Mouse (Mus musculus) CD4-positive, CD25-positive, alpha-beta regulatory T cell, adult 2 months (primary cell): Measurements from ENCODE around the gene Set.

Experiments used
- DNase-seq: peaks from one replicate; pipeline ENCODE4 v3.0.0-alpha.2; 2012; ENCODE audit warnings: low read depth, low spot score

Set gene

DNA sequence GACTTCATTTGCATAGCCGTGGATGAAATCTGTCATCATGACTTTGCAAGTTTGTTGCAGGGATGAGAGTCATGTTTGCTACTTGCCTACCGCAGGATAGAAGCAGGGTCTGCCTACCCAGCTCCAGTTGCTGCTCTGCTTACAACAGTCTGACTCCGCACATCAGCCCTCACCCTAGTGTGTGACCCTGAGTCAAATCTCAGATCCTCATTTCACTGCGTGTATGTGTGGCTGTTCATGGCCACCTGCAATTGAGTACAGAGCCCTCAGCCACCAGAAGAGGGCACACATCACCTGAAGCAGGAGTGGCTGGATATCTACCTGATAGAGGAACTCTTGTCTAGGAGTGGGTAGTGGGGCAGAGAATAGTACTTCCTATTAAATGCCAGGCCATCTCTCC lies 30.1 kb downstream of the Set start:
- no peak for DNase-seq

DNA sequence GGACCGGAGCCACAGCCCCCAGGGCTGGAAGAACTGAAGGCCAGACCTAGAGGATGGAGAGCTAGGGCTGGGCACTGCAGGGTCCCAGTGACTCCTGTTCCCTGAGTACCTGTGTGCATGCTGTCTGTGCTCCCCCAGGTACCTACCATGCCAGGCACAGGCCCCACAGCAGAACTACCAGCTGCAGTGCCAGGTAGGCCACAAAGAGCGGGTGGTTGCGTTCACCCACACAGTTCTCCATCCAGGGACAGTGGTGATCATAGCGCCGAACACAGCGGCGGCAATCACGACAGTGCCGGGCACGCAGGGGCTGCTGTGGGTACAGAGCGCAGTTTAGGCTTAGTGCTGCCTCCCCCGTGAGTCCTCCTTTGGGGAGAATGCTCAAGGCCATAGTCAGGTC lies 34.3 kb downstream of the Set start:
- DNase-seq: no peak

DNA sequence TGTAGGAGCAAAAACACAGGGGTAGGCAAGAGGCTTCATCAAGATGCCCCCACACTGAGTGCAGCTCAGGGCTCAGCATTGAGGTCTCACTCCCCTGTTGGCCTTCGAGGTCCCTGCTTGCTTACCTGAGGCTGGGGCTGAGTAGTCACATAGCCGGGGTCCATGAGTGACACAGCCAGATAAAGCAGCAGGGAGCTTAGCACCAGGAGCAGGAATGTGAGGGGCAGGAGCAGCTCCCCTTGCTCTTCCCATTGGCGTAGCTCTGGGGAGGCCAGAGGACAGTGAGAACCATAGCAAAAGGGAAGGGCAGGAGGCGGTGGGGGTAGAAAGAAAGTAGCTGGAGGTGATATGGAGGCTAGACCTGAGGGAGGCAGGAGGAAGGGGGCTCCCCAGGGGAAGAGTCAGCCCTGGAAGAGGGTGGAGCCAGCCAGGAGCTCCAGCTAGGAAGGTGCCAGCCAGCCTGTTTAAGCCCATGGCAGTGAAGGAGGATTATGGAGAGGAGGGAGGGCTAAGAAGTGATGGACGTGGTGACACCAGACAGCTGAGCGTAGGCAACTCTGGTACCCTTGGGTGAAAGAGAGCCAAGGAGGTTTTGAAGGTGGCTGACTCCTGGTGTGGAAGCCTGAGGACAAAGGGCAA lies 35.2 kb downstream of the Set start:
- DNase-seq: no peak

DNA sequence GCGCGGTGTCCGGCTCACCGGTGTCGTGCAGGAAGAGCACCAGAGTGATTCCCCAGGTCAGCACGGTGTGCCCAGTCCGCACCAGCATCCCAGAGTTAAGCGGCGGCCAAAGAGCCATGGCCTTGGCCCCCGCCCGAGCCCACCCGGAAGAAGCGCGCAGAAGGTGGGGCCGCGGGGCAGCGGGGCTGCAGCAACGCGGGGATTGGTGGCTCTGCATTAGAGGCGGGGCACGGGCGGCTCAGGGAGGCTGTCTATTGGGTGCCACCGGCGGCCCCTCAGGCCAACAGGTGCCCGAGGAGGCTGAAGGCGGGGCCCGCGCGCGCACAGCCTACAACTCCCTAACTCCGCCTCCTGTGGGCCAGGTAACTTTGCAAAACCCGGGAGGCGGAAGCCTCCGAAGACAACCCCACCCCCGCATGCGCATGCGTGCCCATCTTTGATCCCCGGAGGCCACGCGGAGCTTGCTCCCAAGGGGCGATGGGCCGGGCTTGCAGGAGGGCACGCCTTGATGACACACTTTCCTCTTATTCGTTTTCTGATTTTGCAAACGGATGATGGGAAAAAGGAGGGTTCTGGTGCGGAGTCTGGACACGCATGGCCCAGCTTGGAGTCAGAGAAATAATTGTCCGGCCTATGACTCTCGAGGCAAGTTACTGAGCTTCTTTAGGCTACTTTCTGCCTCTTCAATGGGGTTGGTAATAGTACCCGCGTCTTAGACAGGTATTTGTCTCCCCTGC lies 36.5 kb downstream of the Set start, which contains the start of gene Zdhhc12:
TSS of gene Zdhhc12 (minus strand) at position 178 of the 737 bp plus-strand sequence.
- DNase-seq: peak; percentile 99

DNA sequence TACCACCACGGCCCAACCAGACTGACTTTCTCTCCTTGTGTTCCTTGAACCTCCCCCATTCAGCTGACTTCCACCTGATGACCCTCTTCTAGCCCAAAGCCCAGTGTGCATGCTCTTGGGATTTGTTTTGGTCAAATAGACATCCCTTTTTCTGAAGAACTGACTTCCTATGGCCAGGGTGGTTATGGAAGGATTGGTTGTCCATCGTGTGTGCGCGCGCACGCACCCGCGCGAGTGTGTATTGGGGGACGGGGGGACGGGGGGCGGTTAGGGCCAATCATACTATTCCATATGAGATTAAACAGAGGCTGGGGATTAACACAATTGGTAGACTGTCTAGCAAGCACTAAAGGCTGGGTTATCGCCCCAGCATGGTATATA lies 37.0 kb downstream of the Set start:
- DNase-seq: no peak

DNA sequence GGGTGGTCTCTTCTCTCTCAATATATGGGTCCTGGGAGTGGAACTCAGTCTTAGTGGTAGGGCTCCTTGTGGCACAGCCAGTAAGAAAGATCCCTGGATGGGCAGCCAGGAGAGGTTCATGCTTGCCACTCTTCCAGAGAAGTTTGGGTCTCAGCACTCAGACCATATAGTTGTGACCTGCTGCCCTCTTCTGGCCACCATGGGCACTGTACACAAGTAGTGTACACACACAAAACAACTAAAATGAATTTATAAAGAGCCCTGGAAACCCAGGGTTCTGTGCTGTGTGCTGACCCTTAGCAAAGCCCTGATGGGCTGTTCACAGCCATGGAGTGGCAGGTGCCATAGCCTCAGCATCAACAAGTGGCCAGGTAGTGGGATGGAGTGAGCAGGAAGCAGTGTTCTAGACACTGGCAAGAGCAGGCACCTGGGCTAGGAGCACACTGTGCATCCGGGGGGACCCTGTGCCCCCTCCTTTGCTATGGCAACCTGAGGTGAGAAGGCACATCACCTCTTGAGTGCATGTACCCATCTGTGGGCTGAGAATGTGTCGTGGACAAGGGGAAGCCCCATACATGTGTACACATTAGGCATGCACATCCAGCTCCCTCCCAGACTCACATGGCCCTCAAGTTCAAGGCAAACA lies 38.8 kb downstream of the Set start:
- peak; percentile 79 for DNase-seq

DNA sequence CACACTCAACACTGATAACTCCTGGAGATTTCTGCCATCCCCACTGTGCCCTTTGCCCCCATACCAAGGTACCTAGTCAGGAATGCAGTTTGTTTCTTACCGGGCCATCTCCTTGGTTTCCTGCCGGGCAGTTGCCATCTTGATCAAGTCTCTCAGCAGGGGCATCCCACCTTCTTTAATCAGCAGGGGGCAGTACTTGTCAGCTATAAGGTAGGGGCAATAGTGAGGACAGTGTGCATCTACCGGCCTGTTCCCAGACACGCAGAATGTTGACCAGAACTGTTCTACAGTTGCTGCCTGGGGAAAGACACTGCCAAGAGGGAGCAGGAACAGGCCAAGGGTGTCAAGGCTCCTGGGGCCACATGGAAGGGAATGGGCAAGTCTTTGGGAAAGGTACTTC lies 43.0 kb downstream of the Set start:
- DNase-seq: peak; percentile 24

DNA sequence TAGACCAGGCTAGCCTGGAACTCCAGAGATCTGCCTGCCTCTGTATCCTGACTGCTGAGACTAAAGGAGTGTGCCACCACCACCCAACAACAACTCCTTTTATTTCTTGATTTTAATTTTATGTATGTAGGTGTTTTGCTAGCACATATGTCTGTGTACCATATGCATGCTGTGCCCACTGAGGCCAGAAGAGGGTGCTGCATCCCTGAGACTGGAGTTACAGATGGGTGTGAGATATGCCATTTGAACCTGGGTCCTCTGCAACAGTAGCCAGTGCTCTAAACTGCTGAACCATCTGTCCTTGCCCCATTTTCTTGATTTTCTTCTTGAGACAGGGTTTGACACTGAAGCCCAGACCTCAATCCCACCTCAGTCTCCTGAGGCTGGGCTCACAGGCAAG lies 49.2 kb downstream of the Set start:
- DNase-seq: peak; percentile 82

DNA sequence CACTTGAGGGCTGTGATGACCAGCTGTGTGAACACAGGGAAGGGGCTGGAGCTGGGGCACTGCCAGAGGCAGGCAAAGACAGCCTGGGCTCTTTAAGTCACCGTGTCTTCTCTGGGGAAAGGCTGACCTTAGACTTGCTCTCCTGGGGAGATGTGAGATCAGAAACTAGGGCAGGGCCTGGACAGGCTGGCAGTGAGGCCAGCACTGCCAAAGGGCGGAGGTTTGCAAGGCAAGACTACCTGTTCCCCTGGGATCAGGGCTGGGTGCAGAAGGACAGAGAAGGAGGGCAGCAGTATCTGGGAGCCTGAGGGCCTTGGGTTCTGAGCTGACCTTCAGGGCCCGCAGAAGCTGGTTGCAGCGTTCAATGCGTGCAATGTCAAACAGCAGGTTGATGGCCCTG lies 50.5 kb downstream of the Set start:
- no peak for DNase-seq

DNA sequence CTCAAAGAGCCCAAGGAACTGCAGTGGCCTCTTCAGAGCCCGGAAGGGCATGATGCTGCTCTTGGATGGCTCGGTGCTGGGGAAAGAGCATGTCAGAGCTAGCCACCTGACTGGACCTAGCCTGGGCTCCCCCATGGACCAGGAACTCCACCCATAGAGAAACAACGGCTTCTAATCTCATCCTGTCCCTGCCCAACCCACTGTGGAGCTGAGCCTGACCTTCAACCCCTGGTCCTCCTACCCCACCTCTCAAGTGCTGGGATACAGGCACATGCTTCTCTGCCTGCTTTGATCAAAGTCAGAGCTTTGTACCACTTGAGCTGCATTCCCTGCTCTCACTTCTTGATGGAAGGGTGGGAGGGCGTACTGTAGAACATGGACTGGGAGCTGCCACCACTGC lies 51.1 kb downstream of the Set start:
- no peak for DNase-seq

DNA sequence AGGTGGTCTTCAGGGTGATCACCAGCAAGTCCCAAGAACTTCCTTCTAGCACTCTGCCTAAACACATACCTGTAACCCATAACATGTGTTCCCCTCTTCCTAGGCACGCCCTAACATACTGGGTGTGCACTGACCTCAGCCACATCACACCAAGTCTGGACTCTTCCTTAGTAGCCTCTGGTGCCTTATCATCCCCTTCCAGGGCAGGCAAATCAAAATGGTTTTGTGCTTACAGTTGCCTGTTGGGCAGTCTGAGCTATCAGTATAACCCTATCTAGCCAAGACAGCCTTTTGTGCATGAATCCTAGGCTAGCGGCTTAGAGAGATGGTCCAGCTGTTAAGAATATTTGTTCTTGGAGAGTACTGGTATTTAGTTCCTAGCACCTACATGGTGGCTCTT lies 54.3 kb downstream of the Set start:
- DNase-seq: no peak

DNA sequence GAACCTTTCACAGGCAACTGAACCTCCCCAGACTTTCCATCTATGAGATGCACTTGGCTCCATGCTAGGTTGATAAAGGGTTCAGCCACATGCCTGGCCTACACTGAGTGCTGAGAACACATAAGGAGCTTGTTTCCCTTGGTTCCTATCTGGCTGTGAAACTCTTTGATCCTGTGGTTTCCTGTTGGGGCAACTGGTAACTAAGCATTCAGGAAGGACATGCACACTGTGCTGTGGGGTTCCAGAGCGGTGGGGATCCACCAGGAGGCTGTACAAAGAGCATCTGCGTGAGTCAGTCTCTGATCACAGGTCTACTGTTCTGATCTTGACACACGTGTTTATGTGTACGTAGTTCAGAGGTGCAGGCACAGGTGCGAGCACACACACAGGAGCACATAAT lies 55.4 kb downstream of the Set start:
- no peak for DNase-seq

DNA sequence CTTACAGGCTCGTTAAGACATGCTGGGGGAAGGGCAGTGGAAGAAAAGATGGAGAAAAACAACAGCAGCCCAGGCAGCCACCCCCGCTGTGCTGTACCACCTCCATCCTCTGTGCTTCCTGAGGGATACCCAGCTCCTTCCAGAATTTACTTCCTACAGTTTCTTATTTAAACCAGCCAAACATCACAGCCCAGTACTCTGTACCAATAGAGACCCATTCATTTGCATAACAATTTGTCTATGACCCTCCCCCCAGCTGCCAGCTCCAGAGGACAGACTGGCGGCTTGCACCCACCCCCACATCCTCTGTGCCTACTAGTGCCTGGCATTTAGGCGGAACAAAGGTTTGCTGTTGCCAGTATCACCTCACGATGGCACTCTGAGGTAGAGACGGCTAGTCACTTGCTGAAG lies 62.5 kb downstream of the Set start:
- peak; percentile 83 for DNase-seq

DNA sequence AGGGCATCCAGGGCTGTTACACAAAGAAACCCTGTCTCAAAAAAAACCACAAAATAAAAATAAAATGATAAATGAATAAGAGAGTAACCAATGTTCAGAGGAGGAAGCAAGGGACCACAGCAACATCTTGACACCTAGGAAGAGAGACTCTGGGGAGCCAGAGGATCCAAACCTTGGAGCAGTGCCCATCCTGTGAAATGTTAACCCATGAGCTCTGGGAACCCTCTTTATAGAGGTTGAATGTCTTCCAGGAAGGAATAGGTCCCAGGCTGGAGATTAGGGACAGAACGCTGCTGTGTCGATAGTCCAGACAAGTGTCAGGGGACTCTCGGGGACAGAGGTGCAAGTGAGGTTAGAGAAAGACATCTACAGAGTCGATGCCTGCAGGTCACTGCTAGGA lies 63.1 kb downstream of the Set start:
- DNase-seq: no peak
